Mouse (Mus musculus) G1E (cell line): ENCODE data around the gene Ugt1a5. TPM values are rescaled to one million over a fixed set of nuclear protein-coding genes. Genes with fewer than 3 reads are reported as not detected.

Experiments used
- ATAC-seq: 2 replicates; pipeline ENCODE4 v1.8.0; 2016; ENCODE audit warnings: mild to moderate bottlenecking; ENCODE audit not compliant: insufficient number of reproducible peaks, poor library complexity, low FRiP score, severe bottlenecking; ENCODE audit errors: extremely low read depth
- DNase-seq: peaks from one replicate; pipeline ENCODE4 v3.0.0; 2012; ENCODE audit warnings: low spot score
- H3K27me3 ChIP-seq: 2 replicates; pipeline ENCODE4 v1.6.1; 2012; ENCODE audit warnings: mild to moderate bottlenecking, low read length, inconsistent platforms; ENCODE audit not compliant: insufficient read depth
- H3K36me3 ChIP-seq: replicated peaks from 2 replicates; pipeline ENCODE3; 2012; ENCODE audit warnings: mild to moderate bottlenecking, inconsistent platforms
- H3K4me1 ChIP-seq: 2 replicates; pipeline ENCODE4 v1.6.1; 2012; ENCODE audit warnings: low read depth, low read length, inconsistent platforms, mixed read lengths; ENCODE audit not compliant: insufficient read depth
- H3K4me3 ChIP-seq: 2 replicates; pipeline ENCODE4 v1.5.1; 2012; ENCODE audit warnings: low read depth, mild to moderate bottlenecking, inconsistent platforms, low read length, moderate library complexity, mixed read lengths
- H3K9me3 ChIP-seq: replicated peaks from 2 replicates; pipeline ENCODE4 v1.6.1; 2012; ENCODE audit warnings: inconsistent platforms
- CTCF ChIP-seq: IDR thresholded peaks from 2 replicates; pipeline ENCODE4 v1.5.1; 2012; ENCODE audit warnings: low read depth, low read length, inconsistent platforms, mixed read lengths
- GATA1 ChIP-seq: IDR thresholded peaks from 2 replicates; pipeline ENCODE4 v1.6.1; 2012; ENCODE audit warnings: borderline replicate concordance, low read length, inconsistent platforms, mixed read lengths
- GATA2 ChIP-seq: IDR thresholded peaks from 2 replicates; pipeline ENCODE4 v1.6.1; 2012; ENCODE audit warnings: low read depth, low read length, inconsistent platforms, borderline replicate concordance
- POLR2AphosphoS5 ChIP-seq: IDR thresholded peaks from 2 replicates; pipeline ENCODE4 v1.6.1; 2012; ENCODE audit warnings: low read depth, low read length, inconsistent platforms; ENCODE audit not compliant: insufficient replicate concordance
- TAL1 ChIP-seq: conservative IDR thresholded peaks from 2 replicates; pipeline ENCODE4 v1.6.1; 2012; ENCODE audit warnings: low read depth, low read length, inconsistent platforms, mixed read lengths
- polyA plus RNA-seq: library from polyadenylated mRNA; stranded (reverse); fragments of >175 nt; gene quantifications from 2 replicates; pipeline ENCODE4 v1.2.3, GENCODE M21; 2012
- total RNA-seq, 2 experiments: library from RNA; stranded (forward) in 1 of 2; stranded (reverse) in 1 of 2; fragments of 200-1000 nt in 1 of 2; fragments of >200 nt in 1 of 2; fragmentation: Nextera tagmentation in 1 of 2; gene quantifications; 2 replicates each; pipeline ENCODE4 v1.2.3; 2014 to 2017

Ugt1a5 gene
- total and polyA plus RNA-seq, 3 experiments: 0.05 TPM; not detected in 2

- no peak for ATAC-seq
- no peak for DNase-seq
- no peak for TF ChIP-seq GATA1
- no peak; the same call in 1 of the 2 replicates for TF ChIP-seq CTCF
- TF ChIP-seq GATA2: no peak
- TF ChIP-seq POLR2AphosphoS5: no peak; the same call in 1 of the 2 replicates
- Histone ChIP-seq H3K27me3 (peaks cover 12% of the 10 kb centered on the region; the same call in 1 of the 2 replicates), H3K4me1 (no peaks in the 10 kb centered on the region), H3K9me3 (peaks cover 3% of the 10 kb centered on the region; the same call in 1 of the 2 replicates), H3K36me3 (no peaks in the 10 kb centered on the region), H3K4me3 (no peak overlapping the region)
These were observed 73.0 kb downstream of the Ugt1a5 start for GRCm38 (mm10) chr1:88238771-88239170.

DNA sequence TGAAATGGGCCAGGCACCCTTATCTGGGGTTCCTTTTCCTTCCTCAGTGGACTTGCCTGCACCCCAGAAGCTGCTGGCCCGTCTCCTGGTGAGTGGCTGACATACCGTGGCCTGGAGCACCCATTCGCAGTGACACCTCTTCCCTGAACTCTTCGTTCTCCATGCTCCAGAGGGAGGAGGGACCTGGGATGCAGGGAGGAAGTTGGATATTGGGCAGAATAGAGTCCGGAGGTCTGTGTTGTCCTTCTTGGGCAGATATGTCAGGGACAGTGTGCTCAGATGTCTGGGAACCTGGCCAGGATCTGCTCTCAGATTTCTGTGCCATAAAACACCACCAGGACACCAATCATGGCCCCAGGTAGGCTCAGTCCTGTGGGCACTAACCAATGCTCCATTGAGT lies 74.3 kb downstream of the Ugt1a5 start:
- H3K9me3 ChIP-seq: peaks cover 5% of the 10 kb centered on the region; the same call in 1 of the 2 replicates
- H3K27me3 ChIP-seq: peaks cover 8% of the 10 kb centered on the region; the same call in 1 of the 2 replicates
- no peak for ATAC-seq
- H3K4me1 ChIP-seq: no peaks in the 10 kb centered on the region
- no peaks in the 10 kb centered on the region for H3K36me3 ChIP-seq
- TF ChIP-seq GATA2 (no peak), CTCF (no peak), TAL1 (no peak), GATA1 (no peak), POLR2AphosphoS5 (no peak)
- DNase-seq: no peak
- H3K4me3 ChIP-seq: no peak overlapping the region

DNA sequence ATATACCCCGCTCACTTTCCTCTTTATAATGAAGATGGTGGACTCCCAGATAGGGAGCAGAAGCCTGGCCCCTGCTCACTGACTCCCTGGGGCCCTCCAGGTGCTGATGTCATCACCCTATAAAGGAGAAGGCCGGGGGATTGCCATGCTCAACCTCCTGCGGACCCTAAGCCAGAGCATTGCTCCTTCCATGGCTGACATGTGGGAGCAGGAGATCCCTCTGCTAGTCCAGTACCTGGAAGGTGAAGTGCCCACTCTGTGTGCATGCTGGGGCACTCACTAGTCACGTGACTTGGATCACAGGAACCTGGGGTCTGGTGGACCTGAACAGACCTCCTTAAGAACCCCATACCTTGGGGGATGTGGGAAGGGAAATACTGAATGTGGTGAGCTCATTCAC lies 74.8 kb downstream of the Ugt1a5 start:
- ATAC-seq (no peak), DNase-seq (no peak)
- no peaks in the 10 kb centered on the region for H3K4me1 ChIP-seq
- no peaks in the 10 kb centered on the region for H3K36me3 ChIP-seq
- H3K27me3 ChIP-seq: peaks cover 6% of the 10 kb centered on the region
- TF ChIP-seq GATA2 (no peak), TAL1 (no peak), GATA1 (no peak), CTCF (no peak), POLR2AphosphoS5 (no peak)
- H3K9me3 ChIP-seq: peaks cover 5% of the 10 kb centered on the region; the same call in 1 of the 2 replicates
- H3K4me3 ChIP-seq: no peak overlapping the region

GRCm38 (mm10) chr1:88243861-88244260 lies 78.0 kb downstream of the Ugt1a5 start:
- Histone ChIP-seq H3K27me3 (peaks cover 9% of the 10 kb centered on the region), H3K9me3 (peaks cover 2% of the 10 kb centered on the region; the same call in 1 of the 2 replicates), H3K4me3 (no peak overlapping the region), H3K4me1 (no peaks in the 10 kb centered on the region), H3K36me3 (no peaks in the 10 kb centered on the region)
- TF ChIP-seq CTCF (no peak), TAL1 (no peak), POLR2AphosphoS5 (no peak), GATA1 (no peak), GATA2 (no peak)
- DNase-seq: no peak
- ATAC-seq: no peak

DNA sequence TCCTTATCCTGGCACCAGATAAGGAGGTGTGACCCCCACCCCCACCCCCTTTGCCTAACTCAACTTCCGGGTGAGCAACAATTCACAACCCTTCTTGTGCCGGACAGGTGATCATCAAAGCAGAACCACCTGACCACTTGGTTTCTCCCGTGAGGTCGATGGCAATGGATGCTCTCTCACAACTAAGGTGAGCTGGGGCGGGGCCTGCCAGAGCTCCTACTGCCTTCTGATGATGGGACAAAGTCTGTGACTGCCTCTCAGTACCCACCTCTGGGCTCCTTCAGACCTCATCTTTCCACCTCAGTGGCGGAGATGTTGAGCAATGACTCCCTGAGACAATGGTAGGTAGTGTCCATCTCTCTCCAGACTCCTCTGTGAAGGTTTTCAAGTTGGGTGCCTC lies 80.1 kb downstream of the Ugt1a5 start:
- DNase-seq: no peak

GRCm38 (mm10) chr1:88246386-88246785 lies 80.6 kb downstream of the Ugt1a5 start:
- H3K36me3 ChIP-seq: no peaks in the 10 kb centered on the region
- H3K4me1 ChIP-seq: no peaks in the 10 kb centered on the region
- no peak for ATAC-seq
- TF ChIP-seq POLR2AphosphoS5 (no peak), GATA2 (no peak), GATA1 (no peak), TAL1 (no peak), CTCF (no peak)
- peaks cover 22% of the 10 kb centered on the region for H3K27me3 ChIP-seq
- H3K4me3 ChIP-seq: no peak overlapping the region
- DNase-seq: no peak
- peaks cover 2% of the 10 kb centered on the region; the same call in 1 of the 2 replicates for H3K9me3 ChIP-seq

More for the DNA sequence above, 80.1 kb downstream of the Ugt1a5 start:
- H3K27me3 ChIP-seq: peaks cover 17% of the 10 kb centered on the region
- H3K36me3 ChIP-seq: no peaks in the 10 kb centered on the region
- H3K4me1 ChIP-seq: no peaks in the 10 kb centered on the region
- TF ChIP-seq GATA2 (no peak), POLR2AphosphoS5 (no peak), GATA1 (no peak), TAL1 (no peak), CTCF (no peak)
- no peak overlapping the region for H3K4me3 ChIP-seq
- ATAC-seq: no peak
- H3K9me3 ChIP-seq: peaks cover 2% of the 10 kb centered on the region; the same call in 1 of the 2 replicates

DNA sequence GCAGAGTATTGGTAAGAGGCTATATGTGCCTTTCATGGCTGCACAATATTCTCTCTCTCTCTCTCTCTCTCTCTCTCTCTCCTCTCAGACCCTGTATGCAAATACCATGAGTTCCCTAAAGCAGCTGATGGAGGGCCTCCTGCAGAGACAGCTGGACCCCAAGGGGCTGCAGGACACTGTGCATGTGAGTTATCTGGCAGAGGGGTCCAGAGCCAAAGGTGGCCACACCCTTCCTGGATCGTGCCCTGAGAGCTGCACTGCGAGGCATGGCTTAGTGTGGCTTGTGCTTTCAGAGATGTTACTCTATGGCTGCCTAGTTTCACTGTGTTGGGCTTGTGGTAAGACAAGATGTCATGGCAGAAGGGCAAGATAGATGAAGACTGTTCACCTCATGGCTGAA lies 81.8 kb downstream of the Ugt1a5 start:
- Histone ChIP-seq H3K4me1 (no peaks in the 10 kb centered on the region), H3K9me3 (peaks cover 2% of the 10 kb centered on the region; the same call in 1 of the 2 replicates), H3K4me3 (no peak overlapping the region), H3K36me3 (no peaks in the 10 kb centered on the region), H3K27me3 (peaks cover 28% of the 10 kb centered on the region)
- TF ChIP-seq CTCF (no peak), TAL1 (no peak), GATA1 (no peak), GATA2 (no peak), POLR2AphosphoS5 (no peak)
- DNase-seq (no peak), ATAC-seq (no peak)
